Mouse (Mus musculus) cerebellum, adult 8-10 months (tissue): ENCODE data around the gene Adamts6.

Experiments
- DNase-seq: peaks from one replicate; pipeline ENCODE4 v3.0.0; 2022

The Adamts6 gene

DNA sequence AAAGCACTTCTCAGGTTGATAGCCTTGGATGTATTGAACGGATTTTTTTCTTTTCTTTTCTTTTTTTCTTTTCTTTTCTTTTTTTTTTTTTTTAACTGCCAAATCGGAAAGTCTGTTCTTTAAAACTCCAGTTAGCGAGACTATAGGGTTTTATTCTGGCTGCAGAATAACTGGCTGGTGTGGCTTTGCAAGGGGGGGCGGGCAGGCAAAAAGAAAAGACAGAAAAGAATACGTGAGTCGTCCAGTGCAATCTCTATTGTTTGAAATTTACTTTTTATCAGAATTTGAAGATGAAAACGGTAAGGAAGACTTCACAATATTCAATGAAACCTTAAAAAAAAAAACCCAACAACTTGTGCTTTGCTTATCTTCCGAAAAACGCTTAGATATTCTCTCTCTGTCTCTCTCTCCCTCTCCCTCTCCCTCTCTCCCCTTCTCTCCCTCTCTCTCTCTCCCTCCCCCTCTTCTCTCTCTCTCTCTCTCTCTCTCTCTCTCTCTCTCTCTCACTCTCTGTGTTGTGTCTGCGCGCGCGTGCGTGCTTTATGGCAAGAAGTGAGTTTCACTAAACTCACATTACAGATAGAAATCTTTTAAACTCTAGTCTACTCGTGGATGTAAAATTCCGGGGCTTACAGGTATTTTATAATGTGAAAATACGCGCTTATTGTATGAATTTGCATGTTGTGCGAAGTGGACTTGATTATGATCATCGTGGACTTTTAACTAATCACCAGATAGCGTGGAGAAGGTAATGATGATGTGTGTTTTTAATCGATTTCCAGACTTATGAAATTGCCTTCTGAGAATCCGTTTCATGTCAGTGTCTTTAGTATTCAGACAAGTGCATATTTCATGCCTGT lies at the start of gene Adamts6:
Gene Adamts6, plus strand, starts transcription at position 470 of the 860 bp plus-strand sequence.
- DNase-seq = peak; percentile 15

DNA sequence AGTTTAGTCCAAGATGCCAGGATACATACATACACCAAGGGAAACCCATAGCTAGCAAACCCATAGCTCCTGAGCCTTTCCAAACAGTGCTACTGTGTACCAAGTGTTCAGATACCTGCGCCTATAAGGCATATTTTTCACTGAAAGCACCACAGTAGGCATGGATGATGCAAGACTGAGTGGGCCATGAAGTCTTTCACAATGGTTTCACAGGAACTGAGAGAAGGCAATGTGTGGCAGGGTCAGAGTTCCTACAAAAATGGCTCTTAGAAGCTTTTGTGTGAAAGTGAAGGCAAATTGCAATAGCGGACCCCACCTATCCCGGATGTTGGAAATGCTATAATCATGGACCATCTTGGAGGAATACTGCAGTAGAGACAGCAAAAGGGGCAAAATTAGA lies 28.6 kb upstream of the Adamts6 start:
- no peak for DNase-seq

DNA sequence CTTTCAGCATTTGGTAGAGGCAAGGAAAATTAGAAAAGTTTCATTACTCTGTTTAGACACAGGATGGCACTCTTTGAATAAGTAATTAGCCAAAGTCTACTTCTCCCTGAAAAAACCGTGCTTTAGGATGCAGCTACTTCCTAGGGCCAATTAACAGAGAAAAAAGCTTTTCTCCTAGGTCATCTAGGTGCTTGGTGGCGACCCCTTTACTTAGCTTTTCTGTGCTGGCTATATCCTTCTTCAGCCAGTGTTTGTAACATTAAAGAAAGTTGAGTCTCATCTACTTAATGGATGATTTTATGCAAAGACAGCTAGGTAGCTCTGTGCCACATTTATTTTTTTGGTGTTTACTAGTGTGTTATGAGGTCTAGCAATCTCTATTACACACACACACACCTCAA lies 2.6 kb upstream of the Adamts6 start:
- peak; percentile 31 for DNase-seq

DNA sequence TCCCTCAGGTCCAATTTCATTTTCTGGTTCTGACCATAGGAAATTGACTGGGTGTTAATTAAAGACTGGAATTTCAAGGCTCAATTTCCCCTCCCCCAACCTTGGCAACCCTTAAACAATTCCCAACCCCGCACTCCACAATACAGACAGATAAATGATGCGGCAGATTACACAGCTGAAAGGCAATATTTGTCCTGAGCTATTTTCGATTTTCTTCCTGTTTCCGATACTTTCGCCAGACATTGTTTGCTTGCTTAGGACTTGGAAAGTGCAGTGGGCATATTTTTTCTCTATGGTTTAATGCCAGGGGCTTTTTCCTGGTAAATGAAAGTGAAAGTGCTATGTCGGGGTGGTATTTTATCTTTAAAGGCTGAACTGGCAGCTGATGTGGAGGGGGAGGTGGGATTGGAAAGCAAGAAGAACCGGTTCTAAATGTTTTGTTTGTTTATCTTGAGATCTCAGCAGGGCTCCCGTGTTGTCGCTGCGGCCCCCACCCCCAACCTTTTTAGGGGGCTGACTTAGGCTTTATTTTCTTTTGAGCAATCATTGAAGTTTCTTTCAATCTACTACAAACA lies 1.8 kb upstream of the Adamts6 start:
- DNase-seq = peak; percentile 27

DNA sequence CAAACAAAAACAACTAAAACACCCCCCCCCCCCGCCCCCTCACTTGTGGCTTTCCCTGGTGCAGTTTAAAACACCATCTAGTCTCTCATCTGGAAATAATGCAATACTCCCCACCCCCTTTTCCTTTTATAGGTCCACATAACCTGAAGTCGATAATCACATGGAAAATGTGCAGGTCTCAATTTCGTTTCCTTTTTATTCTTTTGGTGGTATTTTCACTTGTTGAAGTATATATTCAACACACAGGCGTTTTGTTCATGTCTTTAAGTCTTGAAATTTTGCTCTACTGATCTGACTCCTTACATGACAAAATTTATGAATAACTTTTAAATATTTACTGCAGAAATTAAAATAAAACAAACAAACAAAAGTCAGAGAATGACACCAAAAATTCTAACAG lies 1.3 kb upstream of the Adamts6 start:
- no peak for DNase-seq

DNA sequence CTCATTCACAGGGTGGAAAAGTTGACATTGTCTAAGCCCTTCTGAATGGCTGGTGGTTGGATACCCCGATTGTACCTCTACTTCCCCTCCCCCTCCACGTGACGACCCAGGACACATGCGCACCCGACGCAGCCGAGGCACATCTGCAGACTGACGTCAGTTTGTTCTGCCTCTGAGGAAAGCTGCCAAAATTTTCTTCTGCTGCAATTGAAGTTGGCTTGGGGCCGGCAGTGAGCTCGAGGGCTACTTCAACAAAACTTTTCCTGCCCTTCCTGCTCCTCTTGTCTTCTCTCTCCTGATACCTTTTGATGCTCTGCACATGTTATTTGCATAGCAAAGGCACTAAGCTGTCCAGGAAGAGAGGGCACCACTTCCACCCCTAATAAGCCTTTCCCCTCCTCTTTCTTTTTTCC lies 732 bp upstream of the Adamts6 start:
- peak; percentile 50 for DNase-seq

DNA sequence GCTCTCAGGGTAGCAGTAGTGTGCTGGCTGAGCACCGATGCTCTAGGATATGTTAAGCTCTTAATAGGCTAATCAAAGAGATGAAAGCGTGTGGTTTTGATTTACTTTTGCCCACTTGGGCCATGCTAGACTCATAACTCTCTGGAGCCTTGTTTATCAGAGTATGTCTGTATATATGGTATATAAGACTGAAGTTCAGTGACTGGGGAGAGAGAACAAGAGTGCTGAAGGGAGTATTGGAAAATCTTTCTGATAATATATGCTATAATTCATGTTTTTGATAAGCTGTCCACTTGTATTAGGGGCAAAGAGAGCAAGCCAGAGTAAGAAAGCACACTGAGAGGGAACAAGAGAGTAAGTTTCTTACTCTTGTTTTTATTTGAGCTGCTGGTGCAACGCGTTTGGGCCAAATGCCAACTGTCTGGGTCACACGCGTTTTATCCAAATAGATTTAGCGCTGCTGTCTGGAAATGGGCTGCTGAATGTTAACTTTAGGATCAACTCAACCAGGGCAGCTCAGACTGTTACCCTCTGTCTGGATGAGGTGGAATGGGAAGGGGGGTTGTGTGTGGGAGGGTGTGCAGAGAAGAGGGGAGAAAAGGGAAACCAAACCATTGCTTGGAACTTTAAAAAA lies 708 bp downstream of the Adamts6 start:
- DNase-seq = peak; percentile 39

DNA sequence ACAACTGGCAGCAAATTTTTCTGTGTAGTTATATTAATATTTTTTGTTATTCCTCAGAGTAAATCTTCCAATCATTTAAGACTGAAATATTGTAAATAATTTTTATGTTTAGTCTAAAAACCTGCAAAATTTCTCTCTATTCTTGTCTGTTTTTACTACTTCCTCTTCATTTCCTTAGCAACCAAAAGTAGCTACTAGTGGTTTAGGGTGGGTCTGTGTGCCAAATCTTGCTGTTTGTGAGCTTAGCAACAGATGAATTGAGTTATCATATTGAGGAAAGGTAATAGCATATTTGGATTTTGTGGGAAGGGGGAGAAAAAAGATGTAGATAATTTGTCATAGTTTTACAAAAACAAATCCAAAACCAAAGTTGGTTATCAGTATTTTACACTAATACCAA lies 1.5 kb downstream of the Adamts6 start:
- DNase-seq = no peak

DNA sequence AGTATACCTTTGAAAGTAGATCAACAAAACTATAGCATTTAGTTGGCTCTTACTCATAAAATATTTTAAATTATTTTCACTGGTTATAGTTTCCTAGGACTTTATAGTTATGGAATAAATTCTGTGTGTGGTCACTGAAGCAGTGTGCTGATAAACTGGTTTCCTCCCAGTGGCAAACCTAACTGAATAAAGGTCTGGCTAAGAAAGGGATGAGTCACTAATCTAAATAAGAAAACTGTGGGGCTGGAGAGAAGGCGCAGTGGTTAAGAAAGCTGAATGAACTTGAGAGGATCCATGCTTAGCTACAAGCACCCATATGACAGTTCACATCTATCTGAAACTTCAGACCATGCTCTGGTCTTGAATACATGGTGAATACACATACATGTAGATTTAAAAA lies 7.8 kb downstream of the Adamts6 start:
- no peak for DNase-seq

DNA sequence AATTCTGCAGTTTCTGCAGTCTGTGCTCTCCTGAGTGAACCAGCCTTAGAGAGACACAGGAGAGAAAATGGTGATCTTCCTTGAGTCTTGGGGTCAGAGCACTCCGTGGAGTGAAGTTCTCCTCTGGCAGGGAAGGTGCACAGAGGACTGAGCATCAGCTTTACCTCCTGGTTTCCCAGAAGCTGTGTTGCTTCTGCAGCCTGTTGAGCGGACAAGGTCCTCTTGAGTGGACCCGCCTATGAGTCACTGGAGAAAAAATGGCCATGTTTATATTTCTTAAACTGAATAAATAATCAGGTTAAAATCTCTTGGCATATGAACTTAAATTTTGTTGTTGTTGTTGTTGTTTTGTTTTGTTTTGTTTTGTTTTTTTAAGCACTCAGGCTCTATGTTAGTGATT lies 41.7 kb downstream of the Adamts6 start:
- DNase-seq = no peak

DNA sequence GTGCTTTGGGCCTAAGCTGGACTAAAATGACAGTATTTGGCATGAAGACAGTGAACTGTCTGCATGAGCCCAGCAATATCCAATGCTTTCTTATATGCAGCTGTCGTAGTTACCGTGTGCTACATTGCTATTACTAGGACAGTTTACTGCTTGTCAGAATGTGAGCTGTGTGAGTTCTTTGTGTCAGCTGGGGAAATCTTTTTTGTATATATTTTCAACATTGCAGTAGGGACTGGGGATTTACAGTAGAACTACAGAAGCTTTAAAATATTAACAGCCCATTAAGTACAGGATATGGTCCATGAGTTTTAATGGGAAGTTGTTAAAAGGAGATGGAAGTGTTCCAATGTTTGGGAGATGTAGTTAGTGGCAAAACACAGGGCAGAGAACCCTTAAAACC lies 42.1 kb downstream of the Adamts6 start:
- DNase-seq = no peak

DNA sequence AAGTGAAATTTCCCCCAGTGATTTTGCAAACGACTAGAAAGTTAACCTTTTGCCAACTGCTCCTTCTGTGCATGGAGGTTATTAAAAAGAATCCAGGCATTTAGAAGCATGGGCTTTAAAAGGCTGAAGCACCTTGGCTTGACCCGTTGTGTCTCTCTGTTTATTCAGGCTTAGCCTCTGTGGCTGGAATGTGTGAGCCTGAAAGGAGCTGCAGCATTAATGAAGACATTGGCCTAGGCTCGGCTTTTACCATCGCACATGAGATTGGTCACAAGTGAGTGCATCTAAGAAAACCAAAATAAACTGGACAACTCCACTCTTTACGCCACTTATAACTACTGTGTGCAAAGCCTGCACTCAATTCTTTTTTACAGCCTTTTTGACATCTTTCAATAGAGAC lies 65.0 kb downstream of the Adamts6 start:
- DNase-seq = no peak

DNA sequence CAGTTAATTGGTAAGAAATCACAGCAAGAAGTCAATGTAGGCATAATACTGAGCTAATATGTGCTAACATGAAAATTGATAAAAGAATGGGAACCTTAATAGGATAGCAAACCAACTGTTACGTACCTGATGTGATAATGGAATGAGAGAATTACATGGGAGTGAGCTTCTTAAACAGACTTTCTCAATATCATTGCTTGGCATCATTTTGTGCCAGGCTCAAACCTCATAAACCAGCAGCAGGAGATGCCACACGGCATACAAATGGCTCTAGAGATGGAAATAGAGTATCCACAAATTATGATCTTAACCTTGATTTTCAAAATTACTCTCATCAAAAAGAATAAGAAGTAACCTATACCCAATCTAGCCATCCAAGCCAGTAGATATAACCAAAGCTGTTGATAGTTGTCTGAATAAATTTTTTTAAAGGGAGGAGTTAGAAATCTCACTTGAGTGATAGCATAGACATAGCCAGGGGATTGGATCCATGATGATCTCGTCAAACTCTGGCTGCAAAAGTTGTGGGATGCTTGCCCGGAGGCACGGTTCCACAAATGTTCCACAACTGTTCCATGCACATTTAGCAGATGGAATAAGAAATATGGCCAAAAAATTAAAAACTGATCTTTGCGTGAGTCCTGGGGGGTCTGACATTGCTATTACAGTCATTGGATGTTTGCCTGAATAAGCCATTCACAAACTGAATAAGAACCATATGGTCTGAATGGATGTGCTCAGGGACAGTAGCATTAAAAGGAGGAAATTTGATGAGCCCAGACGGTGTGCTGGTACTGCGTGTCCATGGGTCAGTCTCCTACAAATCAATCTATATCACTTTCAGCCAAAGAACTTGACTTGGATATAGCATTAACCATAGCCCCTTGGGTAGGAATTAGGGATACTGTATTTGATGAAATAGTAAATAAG lies 106.1 kb downstream of the Adamts6 start:
- peak; percentile 22 for DNase-seq

DNA sequence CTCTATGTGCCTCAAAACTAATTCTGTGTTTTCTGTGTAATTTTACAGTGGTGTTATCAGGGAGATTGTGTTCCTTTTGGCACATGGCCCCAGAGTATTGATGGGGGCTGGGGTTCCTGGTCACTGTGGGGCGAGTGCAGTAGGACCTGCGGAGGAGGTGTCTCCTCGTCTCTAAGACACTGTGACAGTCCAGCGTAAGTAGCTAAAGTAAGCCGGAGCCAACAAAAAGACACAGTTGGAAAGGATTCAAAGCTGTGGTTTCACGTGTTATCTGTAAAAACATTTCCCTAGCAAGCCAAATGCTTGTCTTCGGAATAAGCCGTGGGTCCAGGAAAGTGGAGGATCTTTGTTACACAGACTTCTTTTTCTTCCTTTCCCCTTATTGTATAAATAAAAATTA lies 110.2 kb downstream of the Adamts6 start:
- DNase-seq = no peak

DNA sequence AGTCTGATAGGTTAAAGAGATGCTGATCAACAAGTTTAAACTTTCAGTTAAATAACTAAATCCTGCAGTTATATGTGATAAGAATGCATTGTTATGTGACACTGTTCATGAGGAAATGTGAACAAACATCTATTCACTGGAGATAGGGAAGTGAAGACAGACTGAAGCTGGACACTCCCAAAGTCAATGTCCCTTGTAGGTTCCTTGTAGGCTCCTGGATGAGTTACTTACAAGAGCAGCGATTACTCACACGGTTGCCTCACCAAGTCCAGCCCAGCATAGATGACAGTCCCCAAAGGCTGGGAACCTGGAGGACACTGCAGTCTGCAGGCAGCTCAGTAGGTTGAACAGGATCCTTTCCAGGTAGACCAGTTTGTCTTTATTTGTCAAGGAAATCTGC lies 145.1 kb downstream of the Adamts6 start:
- DNase-seq = no peak

DNA sequence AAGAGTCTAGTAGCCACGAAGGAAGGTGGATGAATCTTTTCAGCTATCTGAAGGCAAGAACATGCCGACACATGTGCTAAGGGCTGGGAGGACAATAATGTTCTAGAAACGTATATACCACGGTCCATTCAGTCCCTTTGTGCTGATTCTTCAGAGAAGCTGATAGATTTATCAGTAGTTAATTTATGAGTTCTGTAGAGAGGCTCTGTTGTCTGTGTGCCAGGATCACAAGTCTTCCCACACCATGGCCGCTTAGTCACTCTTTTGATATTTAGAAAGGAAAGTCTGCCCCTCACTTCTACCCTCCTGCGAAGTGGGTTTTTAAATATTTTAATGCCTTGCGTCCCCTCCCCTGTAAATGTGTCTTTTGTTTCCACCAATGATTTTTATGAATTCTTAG lies 154.9 kb downstream of the Adamts6 start:
- DNase-seq = no peak

DNA sequence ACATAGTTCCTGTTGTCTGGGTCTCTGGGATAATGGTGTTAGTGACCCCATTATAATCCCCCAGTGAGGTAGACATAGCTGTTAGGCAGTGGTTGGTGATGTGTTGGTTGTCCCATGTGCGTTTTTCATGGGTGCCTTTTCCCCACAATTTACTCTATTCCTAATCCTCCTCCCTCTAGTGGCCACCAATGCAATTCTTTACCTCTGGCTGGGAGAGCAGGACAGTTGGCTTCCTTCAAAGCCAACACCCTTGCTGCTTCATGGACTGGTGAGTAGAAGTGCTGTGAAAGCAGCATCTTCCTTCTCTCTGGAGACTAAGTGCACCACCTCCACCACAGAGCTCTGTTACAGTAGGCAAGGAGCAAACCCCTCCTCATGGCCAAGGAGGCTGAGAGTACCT lies 157.8 kb downstream of the Adamts6 start:
- no peak for DNase-seq

DNA sequence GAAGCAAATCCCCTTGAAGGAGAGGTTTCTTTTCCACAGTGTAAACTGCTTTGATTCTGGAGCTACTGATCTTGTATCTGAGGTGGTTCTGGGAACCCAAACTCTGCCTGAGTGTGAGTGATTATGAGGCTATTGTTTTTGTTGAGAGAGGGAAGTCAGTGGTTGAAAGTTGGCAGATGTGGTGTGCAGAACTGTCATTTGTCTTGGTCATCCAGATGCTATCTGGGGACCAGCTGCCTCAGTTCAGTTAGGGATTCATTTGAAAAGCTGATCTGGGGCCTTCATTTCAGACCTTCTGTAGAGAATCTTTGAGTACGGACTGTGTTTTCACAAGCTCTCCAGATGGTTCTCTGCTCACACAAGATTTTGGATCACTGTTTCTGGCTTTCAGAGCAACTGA lies 159.3 kb downstream of the Adamts6 start:
- DNase-seq = no peak

DNA sequence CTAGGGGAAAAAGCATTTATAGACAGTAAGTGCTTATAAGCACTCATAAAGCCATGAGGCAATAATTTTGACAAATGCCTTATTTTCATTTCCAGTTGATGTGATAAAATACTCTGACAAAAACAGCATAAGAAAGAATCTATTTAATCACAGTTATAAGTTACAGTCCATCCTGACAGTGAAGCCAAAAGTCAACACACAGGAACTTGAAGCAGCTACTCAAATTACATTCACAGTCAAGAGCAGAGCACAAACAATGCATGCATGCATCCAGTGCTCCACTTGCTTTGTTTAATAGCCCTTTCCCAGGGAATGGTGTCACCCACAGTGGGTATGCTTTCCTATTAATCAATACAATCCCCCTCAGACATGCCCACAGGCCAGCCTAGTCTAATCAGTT lies 159.8 kb downstream of the Adamts6 start:
- no peak for DNase-seq

DNA sequence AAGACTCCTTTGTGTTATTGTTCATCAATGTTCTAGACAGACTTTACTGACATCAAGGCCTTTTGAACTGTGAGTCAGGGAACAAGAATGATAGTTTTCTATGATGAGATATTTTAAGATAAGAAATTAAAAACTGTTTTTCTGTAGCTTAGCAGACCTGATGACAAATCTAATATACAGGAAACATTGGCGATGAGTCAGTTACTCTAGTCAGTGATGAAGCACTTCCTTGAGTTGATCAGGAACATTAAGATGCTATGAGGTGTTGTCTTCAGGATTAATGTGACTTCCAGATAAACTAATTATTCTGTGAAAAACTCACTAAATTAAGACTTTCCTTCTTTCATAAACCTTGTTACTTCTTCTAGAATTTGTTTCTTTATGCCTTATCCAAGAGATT lies 160.7 kb downstream of the Adamts6 start:
- DNase-seq = no peak

DNA sequence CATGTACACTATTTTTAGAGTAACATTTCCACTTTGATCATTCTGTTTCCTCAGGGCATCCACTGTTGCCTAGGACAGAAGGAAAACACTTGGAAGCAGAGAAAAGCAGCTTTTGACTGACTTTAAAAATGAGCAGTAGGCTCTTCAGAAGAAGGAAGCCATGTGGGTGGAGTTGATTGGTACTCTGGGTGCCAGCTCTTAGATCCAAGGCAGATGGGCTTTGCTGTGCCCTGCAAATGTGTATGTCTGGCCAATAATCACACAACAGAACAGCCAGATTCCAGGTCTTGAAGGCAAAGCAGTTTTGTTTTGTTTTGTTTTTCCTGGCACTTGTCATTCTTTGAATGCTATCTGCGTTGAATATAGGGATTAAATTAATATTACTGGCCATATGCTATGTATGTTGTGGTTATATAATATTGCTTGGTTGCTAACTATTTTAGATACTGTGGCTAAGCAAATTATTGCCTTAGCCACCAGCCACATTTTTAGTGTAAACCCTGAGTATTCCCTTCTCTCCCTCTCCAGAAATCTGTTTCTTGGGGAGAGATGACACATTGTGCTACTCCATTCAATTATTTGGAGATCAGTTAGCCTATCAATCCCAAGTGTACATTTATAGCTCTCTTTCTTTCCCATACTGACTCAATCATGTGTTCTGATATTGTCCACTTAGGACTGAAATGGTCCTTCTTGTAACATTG lies 165.8 kb downstream of the Adamts6 start:
- DNase-seq = no peak

DNA sequence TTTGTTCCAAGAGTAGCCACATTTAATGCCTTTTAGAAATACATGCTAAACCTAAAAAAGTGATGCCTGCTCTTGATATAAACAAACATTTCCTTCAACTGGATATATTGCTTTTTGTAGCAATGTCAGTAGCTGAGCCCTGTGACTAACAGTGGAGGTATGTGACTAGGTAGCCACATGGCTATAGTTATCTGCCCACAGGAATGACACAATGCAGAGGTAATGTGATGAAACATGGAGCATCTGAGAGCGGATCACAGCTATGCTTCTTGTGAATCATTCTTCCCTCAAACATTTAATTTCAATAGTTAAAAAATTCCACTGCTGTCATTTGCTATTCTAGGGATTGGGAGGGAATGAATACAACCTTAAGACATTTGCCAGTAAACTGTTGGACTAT lies 172.7 kb downstream of the Adamts6 start:
- no peak for DNase-seq

DNA sequence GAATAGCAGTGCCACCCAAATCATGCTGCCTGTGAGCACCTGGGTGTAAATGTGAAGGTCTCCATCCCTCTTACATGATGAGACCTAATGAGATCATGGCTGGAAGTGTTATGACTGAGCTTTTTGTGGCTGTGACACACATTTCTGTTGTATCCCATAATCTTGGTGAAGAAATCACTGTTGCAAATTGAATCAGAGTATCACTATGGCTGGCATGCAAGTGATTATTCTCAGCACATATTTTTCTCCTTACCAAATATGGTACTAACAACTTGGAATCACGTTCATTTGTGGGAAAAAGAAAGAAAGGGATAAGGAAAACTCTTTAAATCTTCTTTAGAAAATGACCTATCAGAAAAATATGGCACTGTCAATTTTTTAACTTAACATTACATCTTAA lies 180.4 kb downstream of the Adamts6 start:
- no peak for DNase-seq
